Mouse (Mus musculus): ENCODE data around the gene Ppp6r2. TPM values are rescaled to one million over a fixed set of nuclear protein-coding genes. Genes with fewer than 3 reads are reported as not detected.

Gene Ppp6r2
- polyA plus RNA-seq, 1 experiment from 2014 or later, result 12.4 TPM

- WGBS, result 87% methylated on average over 7 of the region's 7 CpGs
- no peak overlapping the region for H3K4me3 ChIP-seq
- no peaks in the 10 kb centered on the region for H3K9me3 ChIP-seq
- peaks cover 43% of the 10 kb centered on the region for H3K36me3 ChIP-seq
- no peaks in the 10 kb centered on the region for H3K27me3 ChIP-seq (ENCODE audit: insufficient read depth, poor library complexity, severe bottlenecking)
- H3K27ac ChIP-seq, result no peak overlapping the region
- H3K4me1 ChIP-seq, result peaks cover 40% of the 10 kb centered on the region
- DNase-seq (ENCODE audit: low spot score), result no peak
These were observed 97.2 kb downstream of the Ppp6r2 start for GRCm38 (mm10) chr15:89308406-89309139.

- DNase-seq (ENCODE audit: low spot score), result no peak
- Histone ChIP-seq H3K4me3 (no peak overlapping the region), H3K4me1 (peaks cover 45% of the 10 kb centered on the region), H3K36me3 (peaks cover 28% of the 10 kb centered on the region), H3K9me3 (no peaks in the 10 kb centered on the region), H3K27ac (no peak overlapping the region), H3K27me3 (ENCODE audit: insufficient read depth, poor library complexity, severe bottlenecking) (no peaks in the 10 kb centered on the region)
- 74% methylated on average over 6 of the region's 6 CpGs for WGBS
These were observed 98.7 kb downstream of the Ppp6r2 start for GRCm38 (mm10) chr15:89309962-89310498.

- no peak for DNase-seq (ENCODE audit: low spot score)
These were observed 102.0 kb downstream of the Ppp6r2 start for GRCm38 (mm10) chr15:89313359-89313758.

GRCm38 (mm10) chr15:89314107-89314506 lies 102.8 kb downstream of the Ppp6r2 start:
- Histone ChIP-seq H3K4me3 (peak overlapping the region; percentile 87), H3K27ac (peak overlapping the region; percentile 94), H3K9me3 (no peaks in the 10 kb centered on the region), H3K36me3 (no peaks in the 10 kb centered on the region), H3K4me1 (peaks cover 40% of the 10 kb centered on the region), H3K27me3 (ENCODE audit: insufficient read depth, poor library complexity, severe bottlenecking) (no peaks in the 10 kb centered on the region)
- 25% methylated on average over 3 of the region's 3 CpGs for WGBS
- DNase-seq (ENCODE audit: low spot score), result no peak

More at GRCm38 (mm10) chr15:89313359-89313758, 102.0 kb downstream of the Ppp6r2 start:
- peak overlapping the region; percentile 87; the same call in 1 of the 2 replicates for H3K4me3 ChIP-seq
- H3K36me3 ChIP-seq, result no peaks in the 10 kb centered on the region
- H3K4me1 ChIP-seq, result peaks cover 45% of the 10 kb centered on the region
- no peaks in the 10 kb centered on the region for H3K9me3 ChIP-seq
- no peak overlapping the region for H3K27ac ChIP-seq
- H3K27me3 ChIP-seq (ENCODE audit: insufficient read depth, poor library complexity, severe bottlenecking), result no peaks in the 10 kb centered on the region
- WGBS, result 73% methylated on average over 4 of the region's 4 CpGs

- no peaks in the 10 kb centered on the region for H3K36me3 ChIP-seq
- no peaks in the 10 kb centered on the region for H3K9me3 ChIP-seq
- no peaks in the 10 kb centered on the region for H3K27me3 ChIP-seq (ENCODE audit: insufficient read depth, poor library complexity, severe bottlenecking)
- peak overlapping the region; percentile 94 for H3K27ac ChIP-seq
- DNase-seq (ENCODE audit: low spot score), result no peak
- peak overlapping the region; percentile 87 for H3K4me3 ChIP-seq
- WGBS, result under 1% methylated on average over 58 of the region's 58 CpGs
- peaks cover 39% of the 10 kb centered on the region for H3K4me1 ChIP-seq
These were observed 103.3 kb downstream of the Ppp6r2 start for GRCm38 (mm10) chr15:89314511-89315189.

GRCm38 (mm10) chr15:89315190-89315731 lies 103.9 kb downstream of the Ppp6r2 start, which contains the start of gene Sbf1:
TSS of gene Sbf1 (minus strand) at chr15:89315311.
- peak; percentile 99 for DNase-seq (ENCODE audit: low spot score)
- H3K9me3 ChIP-seq, result no peaks in the 10 kb centered on the region
- no peaks in the 10 kb centered on the region for H3K27me3 ChIP-seq (ENCODE audit: insufficient read depth, poor library complexity, severe bottlenecking)
- WGBS, result under 1% methylated on average over 37 of the region's 37 CpGs
- no peaks in the 10 kb centered on the region for H3K36me3 ChIP-seq
- H3K27ac ChIP-seq, result peak within 1 kb of the TSS; percentile 94
- H3K4me3 ChIP-seq, result peak within 1 kb of the TSS; percentile 87
- H3K4me1 ChIP-seq, result peaks cover 34% of the 10 kb centered on the region

- Histone ChIP-seq H3K27ac (no peak overlapping the region), H3K4me1 (peaks cover 26% of the 10 kb centered on the region), H3K4me3 (peak overlapping the region; percentile 87; the same call in 1 of the 2 replicates), H3K27me3 (ENCODE audit: insufficient read depth, poor library complexity, severe bottlenecking) (0 out of 2 replicates have a peak, but pooled peaks cover 1% of the 10 kb centered on the region), H3K9me3 (no peaks in the 10 kb centered on the region), H3K36me3 (no peaks in the 10 kb centered on the region)
- WGBS, result 61% methylated on average over 11 of the region's 11 CpGs
- DNase-seq (ENCODE audit: low spot score), result no peak
These were observed 104.8 kb downstream of the Ppp6r2 start for GRCm38 (mm10) chr15:89316146-89316545.

GRCm38 (mm10) chr15:89321264-89321663 lies 109.9 kb downstream of the Ppp6r2 start:
- WGBS, result 77% methylated on average over 8 of the region's 8 CpGs
- Histone ChIP-seq H3K27ac (no peak overlapping the region), H3K27me3 (ENCODE audit: insufficient read depth, poor library complexity, severe bottlenecking) (peaks cover 29% of the 10 kb centered on the region; the same call in 1 of the 2 replicates), H3K4me3 (no peak overlapping the region), H3K9me3 (no peaks in the 10 kb centered on the region), H3K4me1 (peaks cover 11% of the 10 kb centered on the region), H3K36me3 (no peaks in the 10 kb centered on the region)
- DNase-seq (ENCODE audit: low spot score), result no peak

- Histone ChIP-seq H3K4me3 (peak within 1 kb of the TSS; percentile 57), H3K27ac (peak within 1 kb of the TSS; percentile 70), H3K27me3 (ENCODE audit: insufficient read depth, poor library complexity, severe bottlenecking) (peaks cover 29% of the 10 kb centered on the region; the same call in 1 of the 2 replicates), H3K4me1 (peaks cover 11% of the 10 kb centered on the region), H3K36me3 (no peaks in the 10 kb centered on the region), H3K9me3 (no peaks in the 10 kb centered on the region)
- 5% methylated on average over 26 of the region's 26 CpGs for WGBS
- no peak for DNase-seq (ENCODE audit: low spot score)
These were observed 111.5 kb downstream of the Ppp6r2 start, which contains the start of gene Adm2 for GRCm38 (mm10) chr15:89322670-89323522. TSS of gene Adm2 (plus strand) at chr15:89322720.

- Histone ChIP-seq H3K27ac (no peak overlapping the region; the same call in 1 of the 2 replicates), H3K27me3 (ENCODE audit: insufficient read depth, poor library complexity, severe bottlenecking) (peaks cover 29% of the 10 kb centered on the region; the same call in 1 of the 2 replicates), H3K36me3 (no peaks in the 10 kb centered on the region), H3K4me1 (peaks cover 11% of the 10 kb centered on the region), H3K9me3 (no peaks in the 10 kb centered on the region), H3K4me3 (peak overlapping the region; percentile 57)
- WGBS, result 78% methylated on average over 4 of the region's 4 CpGs
- no peak for DNase-seq (ENCODE audit: low spot score)
These were observed 112.3 kb downstream of the Ppp6r2 start for GRCm38 (mm10) chr15:89323656-89324055.

GRCm38 (mm10) chr15:89326441-89326840 lies 115.1 kb downstream of the Ppp6r2 start:
- H3K27me3 ChIP-seq (ENCODE audit: insufficient read depth, poor library complexity, severe bottlenecking), result peaks cover 25% of the 10 kb centered on the region; the same call in 1 of the 2 replicates

GRCm38 (mm10) chr15:89334271-89334670 lies 122.9 kb downstream of the Ppp6r2 start, which contains the start of gene Miox:
TSS of gene Miox (plus strand) at chr15:89334398.
- 82% methylated on average over 7 of the region's 7 CpGs for WGBS
- Histone ChIP-seq H3K4me3 (no peak within 1 kb of the TSS), H3K4me1 (no peaks in the 10 kb centered on the region), H3K27me3 (ENCODE audit: insufficient read depth, poor library complexity, severe bottlenecking) (no peaks in the 10 kb centered on the region), H3K36me3 (no peaks in the 10 kb centered on the region), H3K9me3 (no peaks in the 10 kb centered on the region), H3K27ac (no peak within 1 kb of the TSS)
- DNase-seq (ENCODE audit: low spot score), result no peak

More at GRCm38 (mm10) chr15:89326441-89326840, 115.1 kb downstream of the Ppp6r2 start:
- no peaks in the 10 kb centered on the region for H3K9me3 ChIP-seq
- no peak overlapping the region for H3K27ac ChIP-seq
- peaks cover 11% of the 10 kb centered on the region for H3K4me1 ChIP-seq
- DNase-seq (ENCODE audit: low spot score), result no peak
- no peak overlapping the region for H3K4me3 ChIP-seq
- no peaks in the 10 kb centered on the region for H3K36me3 ChIP-seq
- 60% methylated on average over 5 of the region's 5 CpGs for WGBS

Data from heart, embryonic 10.5 days (tissue).